Mouse (Mus musculus) lung, postnatal 0 days (tissue): Measurements from ENCODE around the gene Elf2.

ENCODE experiments used
- CTCF ChIP-seq: IDR thresholded peaks from 2 replicates; pipeline ENCODE4 v1.5.1; 2016; ENCODE audit warnings: antibody characterized with exemption, mild to moderate bottlenecking
- EP300 ChIP-seq: IDR thresholded peaks from 2 replicates; pipeline ENCODE4 v1.6.1; 2016; ENCODE audit warnings: antibody characterized with exemption, mild to moderate bottlenecking, control low read depth

GRCm38 (mm10) chr3:51368011-51368410 is 27.5 kb upstream of the Elf2 start:
- TF ChIP-seq CTCF (no peak), EP300 (no peak)
